Mouse (Mus musculus) stomach, postnatal 0 days (tissue): ENCODE measurements around the gene Zcchc10. TPM values are rescaled to one million over a fixed set of nuclear protein-coding genes. Genes with fewer than 3 reads are reported as not detected.

Source experiments
- ATAC-seq: fragments of 200-750 bp; cut with Nextera tagmentation; 2 replicates; pipeline ENCODE4 v1.8.0; 2017; ENCODE audit not compliant: low FRiP score, low TSS enrichment
- DNase-seq: peaks from one replicate; pipeline ENCODE4 v3.0.0-alpha.2; 2016; ENCODE audit warnings: low spot score
- H3K27ac ChIP-seq: fragments of 300-500 bp; sonication (generic); replicated peaks from 2 replicates; pipeline ENCODE4 v1.5.1; 2014; ENCODE audit warnings: mild to moderate bottlenecking, control low read depth
- H3K27me3 ChIP-seq: fragments of 300-500 bp; sonication (generic); 2 replicates; pipeline ENCODE4 v1.6.1; 2014; ENCODE audit warnings: low read length; ENCODE audit not compliant: control insufficient read depth, insufficient read depth
- H3K36me3 ChIP-seq: fragments of 300-500 bp; sonication (generic); 2 replicates; pipeline ENCODE4 v1.6.1; 2014; ENCODE audit warnings: low read length, mixed read lengths; ENCODE audit not compliant: control insufficient read depth, insufficient read depth
- H3K4me1 ChIP-seq: fragments of 300-500 bp; sonication (generic); replicated peaks from 2 replicates; pipeline ENCODE4 v1.6.1; 2014; ENCODE audit warnings: antibody characterized with exemption; ENCODE audit not compliant: control insufficient read depth, insufficient read depth
- H3K4me2 ChIP-seq: fragments of 300-500 bp; sonication (generic); replicated peaks from 2 replicates; pipeline ENCODE4 v1.6.1; 2014; ENCODE audit warnings: low read depth, mild to moderate bottlenecking, control low read depth, moderate library complexity
- H3K4me3 ChIP-seq: fragments of 300-500 bp; sonication (generic); 2 replicates; pipeline ENCODE4 v1.5.1; 2014; ENCODE audit warnings: low read depth, low read length, control low read depth
- H3K9ac ChIP-seq: fragments of 300-500 bp; sonication (generic); 2 replicates; pipeline ENCODE4 v1.6.1; 2014; ENCODE audit warnings: mild to moderate bottlenecking, low read length, control low read depth, mixed read lengths
- H3K9me3 ChIP-seq: fragments of 300-500 bp; sonication (generic); 2 replicates; pipeline ENCODE4 v1.6.1; 2016; ENCODE audit warnings: low read length; ENCODE audit not compliant: control insufficient read depth
- CTCF ChIP-seq: IDR thresholded peaks from 2 replicates; pipeline ENCODE4 v1.5.1; 2016; ENCODE audit warnings: antibody characterized with exemption, low read depth, mild to moderate bottlenecking, moderate library complexity
- EP300 ChIP-seq: optimal IDR thresholded peaks from 2 replicates; pipeline ENCODE3; 2016; ENCODE audit warnings: antibody characterized with exemption
- WGBS: fragments of 180-500 bp; shearing (Covaris S2); extraction: QIAGEN DNeasy Blood & Tissue Kit; methylation state at CpG from one replicate; pipeline ENCODE4 v1.1.7; 2014; 5-methylcytosine and 5-hydroxymethylcytosine counted together
- polyA plus RNA-seq: library from polyadenylated mRNA; unstranded; fragments of >200 nt; fragmentation: Nextera tagmentation; extraction: Ambion mirVana; gene quantifications from 2 replicates; pipeline ENCODE4 v1.2.1, GENCODE M21; 2015

Gene Zcchc10
- polyA plus RNA-seq, 1 experiment from 2014 or later = 12.4 TPM

- no peaks in the 10 kb centered on the region for H3K4me1 ChIP-seq
Measured at GRCm38 (mm10) chr11:53294441-53294840, 30.0 kb upstream of the Zcchc10 start.

GRCm38 (mm10) chr11:53296880-53297279, 27.6 kb upstream of the Zcchc10 start:
- 67% methylated on average over 4 of the region's 4 CpGs for WGBS
- H3K27ac ChIP-seq = no peak overlapping the region

More at GRCm38 (mm10) chr11:53294441-53294840, 30.0 kb upstream of the Zcchc10 start:
- H3K4me2 ChIP-seq = no peak overlapping the region
- ATAC-seq (no peak; the same call in 1 of the 2 replicates), DNase-seq (no peak)
- WGBS = 34% methylated on average over 5 of the region's 5 CpGs
- no peaks in the 10 kb centered on the region for H3K9me3 ChIP-seq
- H3K4me3 ChIP-seq = no peak overlapping the region
- H3K36me3 ChIP-seq = no peaks in the 10 kb centered on the region
- no peaks in the 10 kb centered on the region for H3K27me3 ChIP-seq
- H3K27ac ChIP-seq = no peak overlapping the region
- no peak overlapping the region for H3K9ac ChIP-seq
- TF ChIP-seq CTCF (no peak), EP300 (no peak)

GRCm38 (mm10) chr11:53297947-53298860, 26.3 kb upstream of the Zcchc10 start:
- Histone ChIP-seq H3K4me3 (no peak overlapping the region; the same call in 1 of the 2 replicates), H3K27ac (no peak overlapping the region), H3K9me3 (no peaks in the 10 kb centered on the region), H3K27me3 (no peaks in the 10 kb centered on the region), H3K4me1 (peaks cover 4% of the 10 kb centered on the region; the same call in 1 of the 2 replicates), H3K36me3 (no peaks in the 10 kb centered on the region), H3K9ac (no peak overlapping the region), H3K4me2 (peak overlapping the region; percentile 63)
- WGBS = 84% methylated on average over 7 of the region's 7 CpGs
- ATAC-seq = no peak
- no peak for DNase-seq
- no peak for TF ChIP-seq EP300
- TF ChIP-seq CTCF = no peak

More at GRCm38 (mm10) chr11:53296880-53297279, 27.6 kb upstream of the Zcchc10 start:
- Histone ChIP-seq H3K27me3 (no peaks in the 10 kb centered on the region), H3K4me2 (no peak overlapping the region), H3K9ac (no peak overlapping the region), H3K4me3 (no peak overlapping the region), H3K36me3 (no peaks in the 10 kb centered on the region), H3K4me1 (peaks cover 4% of the 10 kb centered on the region; the same call in 1 of the 2 replicates), H3K9me3 (no peaks in the 10 kb centered on the region)
- DNase-seq (no peak), ATAC-seq (no peak)
- TF ChIP-seq CTCF = no peak
- TF ChIP-seq EP300 = no peak

- ATAC-seq = peak; percentile 69
- peak overlapping the region; percentile 99 for H3K9ac ChIP-seq
- no peaks in the 10 kb centered on the region for H3K27me3 ChIP-seq
- no peaks in the 10 kb centered on the region for H3K36me3 ChIP-seq
- DNase-seq = peak; percentile 82
- no peak for TF ChIP-seq EP300
- TF ChIP-seq CTCF = peak; percentile 28; the same call in 1 of the 2 replicates
- peak overlapping the region; percentile 63 for H3K4me2 ChIP-seq
- under 1% methylated on average over 77 of the region's 80 CpGs for WGBS
- H3K9me3 ChIP-seq = no peaks in the 10 kb centered on the region
- H3K27ac ChIP-seq = peak overlapping the region; percentile 100
- peaks cover 4% of the 10 kb centered on the region; the same call in 1 of the 2 replicates for H3K4me1 ChIP-seq
- H3K4me3 ChIP-seq = peak overlapping the region; percentile 100
Measured at GRCm38 (mm10) chr11:53299551-53300329, 24.7 kb upstream of the Zcchc10 start.

- no peaks in the 10 kb centered on the region for H3K27me3 ChIP-seq
Measured at GRCm38 (mm10) chr11:53300330-53301166, 23.9 kb upstream of the Zcchc10 start, which contains the start of gene Hspa4. TSS of gene Hspa4 (minus strand) at chr11:53300457.

More at GRCm38 (mm10) chr11:53300330-53301166, 23.9 kb upstream of the Zcchc10 start, which contains the start of gene Hspa4:
- ATAC-seq (peak; percentile 96), DNase-seq (peak; percentile 99)
- no peaks in the 10 kb centered on the region for H3K9me3 ChIP-seq
- peak within 1 kb of the TSS; percentile 100 for H3K27ac ChIP-seq
- peak within 1 kb of the TSS; percentile 63 for H3K4me2 ChIP-seq
- peak within 1 kb of the TSS; percentile 99 for H3K9ac ChIP-seq
- TF ChIP-seq CTCF (0 out of 2 replicates have a peak, but pooled peaks have one; percentile 17), EP300 (peak; percentile 99)
- under 1% methylated on average over 58 of the region's 58 CpGs for WGBS
- peak within 1 kb of the TSS; percentile 100 for H3K4me3 ChIP-seq
- H3K4me1 ChIP-seq = peaks cover 4% of the 10 kb centered on the region; the same call in 1 of the 2 replicates
- no peaks in the 10 kb centered on the region for H3K36me3 ChIP-seq
